Mouse (Mus musculus) intestine, embryonic 15.5 days (tissue): ENCODE measurements around the gene Cd207. TPM values are rescaled to one million over a fixed set of nuclear protein-coding genes. Genes with fewer than 3 reads are reported as not detected.

Experiments used
- ATAC-seq: fragments of 200-750 bp; cut with Nextera tagmentation; 2 replicates; pipeline ENCODE4 v1.8.0; 2017; ENCODE audit warnings: moderate TSS enrichment, moderate library complexity
- H3K27ac ChIP-seq: fragments of 300-500 bp; sonication (generic); 2 replicates; pipeline ENCODE4 v1.5.1; 2015; ENCODE audit warnings: mild to moderate bottlenecking, inconsistent platforms
- H3K27me3 ChIP-seq: fragments of 300-500 bp; sonication (generic); replicated peaks from 2 replicates; pipeline ENCODE4 v1.6.1; 2015; ENCODE audit warnings: inconsistent platforms
- H3K36me3 ChIP-seq: fragments of 300-500 bp; sonication (generic); 2 replicates; pipeline ENCODE4 v1.6.1; 2015; ENCODE audit warnings: inconsistent platforms
- H3K4me1 ChIP-seq: fragments of 300-500 bp; sonication (generic); replicated peaks from 2 replicates; pipeline ENCODE4 v1.6.1; 2015; ENCODE audit warnings: inconsistent platforms
- H3K4me2 ChIP-seq: fragments of 300-500 bp; sonication (generic); replicated peaks from 2 replicates; pipeline ENCODE4 v1.6.1; 2015; ENCODE audit warnings: mild to moderate bottlenecking, inconsistent platforms
- H3K4me3 ChIP-seq: fragments of 300-500 bp; sonication (generic); replicated peaks from 2 replicates; pipeline ENCODE4 v1.5.1; 2015; ENCODE audit warnings: inconsistent platforms
- H3K9ac ChIP-seq: fragments of 300-500 bp; sonication (generic); 2 replicates; pipeline ENCODE4 v1.6.1; 2015; ENCODE audit warnings: inconsistent platforms
- H3K9me3 ChIP-seq: fragments of 300-500 bp; sonication (generic); 2 replicates; pipeline ENCODE4 v1.6.1; 2016; ENCODE audit warnings: inconsistent platforms
- WGBS: fragments of 180-500 bp; shearing (Covaris S2); methylation state at CpG from one replicate; pipeline ENCODE4 v1.1.7; 2015; 5-methylcytosine and 5-hydroxymethylcytosine counted together
- polyA plus RNA-seq: library from polyadenylated mRNA; unstranded; fragments of >200 nt; fragmentation: Nextera tagmentation; extraction: Ambion mirVana; gene quantifications from 2 replicates; pipeline ENCODE4 v1.2.1, GENCODE M21; 2015

Gene Cd207
- polyA plus RNA-seq: not detected in 2 replicates

- H3K27ac ChIP-seq: no peak within 1 kb of the TSS
- no peaks in the 10 kb centered on the region for H3K27me3 ChIP-seq
- H3K36me3 ChIP-seq: no peaks in the 10 kb centered on the region
- no peak within 1 kb of the TSS for H3K4me3 ChIP-seq
- WGBS: 67% methylated on average over 4 of the region's 4 CpGs
- no peaks in the 10 kb centered on the region for H3K9me3 ChIP-seq
- H3K4me2 ChIP-seq: no peak within 1 kb of the TSS
- ATAC-seq: no peak
- no peaks in the 10 kb centered on the region for H3K4me1 ChIP-seq
- H3K9ac ChIP-seq: no peak within 1 kb of the TSS
Observed at GRCm38 (mm10) chr6:83677757-83678156, at the start of gene Cd207. Cd207 (minus strand) TSS chr6:83677857.

- Histone ChIP-seq H3K4me3 (no peak overlapping the region), H3K27me3 (peaks cover 10% of the 10 kb centered on the region), H3K27ac (no peak overlapping the region), H3K36me3 (no peaks in the 10 kb centered on the region), H3K9ac (no peak overlapping the region), H3K4me1 (no peaks in the 10 kb centered on the region), H3K9me3 (no peaks in the 10 kb centered on the region), H3K4me2 (no peak overlapping the region)
- ATAC-seq: no peak
- WGBS: 41% methylated on average over 4 of the region's 4 CpGs
Observed at GRCm38 (mm10) chr6:83727178-83727577, 49.5 kb upstream of the Cd207 start.

- no peak overlapping the region for H3K9ac ChIP-seq
- no peak overlapping the region for H3K4me3 ChIP-seq
- WGBS: 19% methylated on average over 6 of the region's 6 CpGs
- no peak overlapping the region for H3K27ac ChIP-seq
- H3K4me2 ChIP-seq: no peak overlapping the region
- no peak for ATAC-seq
- no peaks in the 10 kb centered on the region for H3K36me3 ChIP-seq
- H3K4me1 ChIP-seq: no peaks in the 10 kb centered on the region
- H3K27me3 ChIP-seq: peaks cover 47% of the 10 kb centered on the region
- H3K9me3 ChIP-seq: no peaks in the 10 kb centered on the region
Observed at GRCm38 (mm10) chr6:83722526-83722925, 44.9 kb upstream of the Cd207 start.

GRCm38 (mm10) chr6:83717026-83717425, 39.4 kb upstream of the Cd207 start:
- no peak for ATAC-seq
- H3K9ac ChIP-seq: no peak overlapping the region
- H3K27ac ChIP-seq: no peak overlapping the region
- H3K4me3 ChIP-seq: no peak overlapping the region
- H3K4me2 ChIP-seq: no peak overlapping the region
- no peaks in the 10 kb centered on the region for H3K9me3 ChIP-seq
- peaks cover 11% of the 10 kb centered on the region for H3K4me1 ChIP-seq
- 4% methylated on average over 8 of the region's 8 CpGs for WGBS
- no peaks in the 10 kb centered on the region for H3K36me3 ChIP-seq
- peaks cover 87% of the 10 kb centered on the region for H3K27me3 ChIP-seq

- Histone ChIP-seq H3K9me3 (no peaks in the 10 kb centered on the region), H3K36me3 (no peaks in the 10 kb centered on the region), H3K9ac (no peak overlapping the region), H3K27ac (no peak overlapping the region), H3K4me3 (no peak overlapping the region), H3K4me1 (peaks cover 25% of the 10 kb centered on the region), H3K4me2 (no peak overlapping the region), H3K27me3 (peaks cover 87% of the 10 kb centered on the region)
- 3% methylated on average over 30 of the region's 30 CpGs for WGBS
- no peak for ATAC-seq
Observed at GRCm38 (mm10) chr6:83715461-83716196, 38.0 kb upstream of the Cd207 start.

GRCm38 (mm10) chr6:83714221-83715123, 36.8 kb upstream of the Cd207 start:
- H3K9ac ChIP-seq: no peak overlapping the region
- no peaks in the 10 kb centered on the region for H3K36me3 ChIP-seq
- peaks cover 29% of the 10 kb centered on the region for H3K4me1 ChIP-seq
- no peak overlapping the region for H3K4me2 ChIP-seq
- ATAC-seq: no peak
- no peak overlapping the region for H3K27ac ChIP-seq
- H3K9me3 ChIP-seq: no peaks in the 10 kb centered on the region
- peaks cover 92% of the 10 kb centered on the region for H3K27me3 ChIP-seq
- no peak overlapping the region for H3K4me3 ChIP-seq
- WGBS: 3% methylated on average over 34 of the region's 34 CpGs

GRCm38 (mm10) chr6:83713271-83714136, 35.8 kb upstream of the Cd207 start:
- Histone ChIP-seq H3K27ac (no peak overlapping the region), H3K36me3 (no peaks in the 10 kb centered on the region), H3K4me3 (no peak overlapping the region), H3K4me2 (no peak overlapping the region), H3K4me1 (peaks cover 29% of the 10 kb centered on the region), H3K27me3 (peaks cover 95% of the 10 kb centered on the region), H3K9ac (no peak overlapping the region), H3K9me3 (no peaks in the 10 kb centered on the region)
- WGBS: 4% methylated on average over 12 of the region's 12 CpGs
- no peak for ATAC-seq

- Histone ChIP-seq H3K4me1 (peaks cover 29% of the 10 kb centered on the region), H3K27me3 (peaks cover 95% of the 10 kb centered on the region), H3K4me2 (peak overlapping the region; percentile 85), H3K9me3 (no peaks in the 10 kb centered on the region), H3K27ac (no peak overlapping the region), H3K9ac (no peak overlapping the region), H3K36me3 (no peaks in the 10 kb centered on the region), H3K4me3 (peak overlapping the region; percentile 42)
- WGBS: 3% methylated on average over 44 of the region's 45 CpGs
- ATAC-seq: no peak
Observed at GRCm38 (mm10) chr6:83711725-83712475, 34.2 kb upstream of the Cd207 start.

- no peaks in the 10 kb centered on the region for H3K9me3 ChIP-seq
- no peak within 1 kb of the TSS for H3K27ac ChIP-seq
- ATAC-seq: peak; percentile 93
- no peak within 1 kb of the TSS for H3K9ac ChIP-seq
- H3K4me3 ChIP-seq: peak within 1 kb of the TSS; percentile 42
- H3K36me3 ChIP-seq: no peaks in the 10 kb centered on the region
- under 1% methylated on average over 45 of the region's 46 CpGs for WGBS
- H3K4me2 ChIP-seq: peak within 1 kb of the TSS; percentile 85
- peaks cover 29% of the 10 kb centered on the region for H3K4me1 ChIP-seq
- H3K27me3 ChIP-seq: peaks cover 98% of the 10 kb centered on the region
Observed at GRCm38 (mm10) chr6:83711067-83711675, 33.5 kb upstream of the Cd207 start, which contains the start of gene Vax2. Vax2 (plus strand) TSS chr6:83711264.

GRCm38 (mm10) chr6:83710361-83711066, 32.9 kb upstream of the Cd207 start:
- peak; percentile 84 for ATAC-seq
- Histone ChIP-seq H3K36me3 (no peaks in the 10 kb centered on the region), H3K4me1 (peaks cover 27% of the 10 kb centered on the region), H3K4me3 (peak overlapping the region; percentile 42), H3K9me3 (no peaks in the 10 kb centered on the region), H3K4me2 (peak overlapping the region; percentile 85), H3K27ac (no peak overlapping the region), H3K9ac (no peak overlapping the region), H3K27me3 (peaks cover 98% of the 10 kb centered on the region)
- WGBS: 2% methylated on average over 31 of the region's 32 CpGs
